Mouse (Mus musculus): ENCODE results near the gene Clstn2.

GRCm38 (mm10) chr9:98057291-98057690, 24.3 kb upstream of the Clstn2 start:
- TF ChIP-seq CTCF (IDR thresholded peaks at IDR 0.05; ENCODE audit: low read depth, low read length) (no peak), TAL1 (conservative IDR thresholded peaks at IDR 0.05; ENCODE audit: low read depth, low read length) (no peak)
